Mouse (Mus musculus) gastrocnemius, postnatal 14 days (tissue): ENCODE data around the gene Abca7. TPM values are rescaled to one million over a fixed set of nuclear protein-coding genes. Genes with fewer than 3 reads are reported as not detected.
A peak's percentile ranks its signal among the peaks of the same experiment; 100 is the strongest.
"Not testable (repeated sequence)": the region's sequence is repeated elsewhere in the genome, so short reads cannot be mapped to it uniquely, and the experiment has no call there.

ENCODE experiments used
- DNase-seq: peaks from one replicate; pipeline ENCODE4 v3.0.0; 2021; ENCODE audit warnings: mixed read lengths
- intact Hi-C: fragments of 180-260 bp; cut with DNase I; formaldehyde crosslinking; loops from one replicate; pipeline ENCODE4 v1.15.1; 2025; ENCODE audit warnings: low total_unique reads
- total RNA-seq, 2 experiments: library from RNA; stranded (reverse); gene quantifications; 2 replicates each; pipeline ENCODE4 v1.2.3; 2021

Abca7 gene
- total RNA-seq, 2 experiments from 2014 or later = 4.2 TPM

DNA sequence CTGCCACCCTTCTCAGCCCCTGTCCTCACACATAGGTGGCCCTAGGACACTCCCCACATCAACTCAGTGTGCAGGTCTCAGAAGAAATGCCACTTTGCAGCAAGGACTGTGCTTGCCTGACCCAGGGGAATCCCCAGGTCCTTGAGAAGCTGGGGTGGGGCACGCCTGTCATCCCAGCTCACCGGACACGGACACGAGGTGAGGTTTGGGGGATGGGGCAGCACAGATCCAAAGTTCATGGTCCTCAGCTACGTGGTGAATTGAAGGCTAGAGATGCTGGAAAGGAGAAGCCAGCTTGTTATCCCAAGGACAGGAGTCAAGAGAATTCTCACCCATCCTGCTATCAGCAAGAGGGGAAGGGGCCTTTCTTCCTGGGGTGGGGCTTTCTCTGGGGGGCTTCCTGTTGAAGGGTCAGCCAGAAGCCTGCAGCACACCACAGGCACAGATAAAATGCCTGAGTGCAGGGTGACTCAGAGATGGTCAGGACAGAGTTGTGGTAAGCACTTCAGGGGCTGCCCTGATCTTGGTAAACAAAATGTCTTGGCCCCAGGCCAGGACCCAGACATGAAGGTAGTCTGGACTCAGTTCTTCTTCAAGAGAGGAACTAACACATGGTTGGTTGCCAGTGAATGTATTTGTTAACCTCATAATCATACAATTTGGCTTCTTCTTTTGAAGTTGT, 36.6 kb downstream of the Abca7 start:
- intact Hi-C loops = no loop called here

DNA sequence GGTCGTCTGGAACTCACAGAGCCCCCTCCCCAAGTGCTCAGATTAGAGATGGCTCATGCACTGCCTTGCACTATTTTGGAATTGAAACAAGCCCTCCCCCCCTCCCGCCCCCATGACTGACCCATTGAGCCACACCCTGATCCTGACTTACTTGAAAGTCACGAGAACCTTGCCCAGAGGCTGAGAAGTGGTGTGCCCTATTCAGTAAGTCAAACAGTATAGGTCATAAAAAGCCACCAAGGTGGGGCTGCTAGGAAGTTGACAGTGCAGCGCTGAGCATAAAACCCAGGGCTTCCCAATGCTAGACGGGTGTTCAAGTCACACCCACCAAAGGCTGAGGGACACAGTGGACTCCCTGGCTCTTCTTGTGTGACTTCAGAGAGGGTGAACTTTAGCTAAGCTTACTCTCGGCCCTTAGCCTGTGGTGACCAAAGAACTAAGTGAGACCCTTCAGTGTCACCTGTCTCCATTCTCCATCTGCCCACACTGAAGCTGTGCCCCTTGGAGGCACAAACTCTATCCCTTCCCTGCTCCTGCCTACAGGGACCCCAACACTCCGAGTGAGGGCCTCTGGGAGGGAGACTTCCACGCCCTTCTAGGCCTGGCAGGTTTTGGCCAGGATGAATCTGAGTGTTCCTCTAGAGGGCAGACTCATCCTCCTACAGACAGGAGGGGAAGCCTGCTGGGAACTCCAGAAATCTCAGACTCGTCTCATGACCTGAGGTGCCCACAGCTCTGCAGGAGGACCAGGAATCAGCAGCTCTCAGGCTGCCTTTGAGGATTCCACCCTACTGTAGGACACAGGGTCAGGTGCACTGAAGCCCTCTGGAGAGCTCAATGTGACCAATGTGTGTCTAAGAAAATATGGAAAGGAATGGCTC, 37.5 kb downstream of the Abca7 start:
- DNase-seq = no peak
- intact Hi-C loops = no loop called here

More for the DNA sequence above, 36.6 kb downstream of the Abca7 start:
- no peak for DNase-seq

DNA sequence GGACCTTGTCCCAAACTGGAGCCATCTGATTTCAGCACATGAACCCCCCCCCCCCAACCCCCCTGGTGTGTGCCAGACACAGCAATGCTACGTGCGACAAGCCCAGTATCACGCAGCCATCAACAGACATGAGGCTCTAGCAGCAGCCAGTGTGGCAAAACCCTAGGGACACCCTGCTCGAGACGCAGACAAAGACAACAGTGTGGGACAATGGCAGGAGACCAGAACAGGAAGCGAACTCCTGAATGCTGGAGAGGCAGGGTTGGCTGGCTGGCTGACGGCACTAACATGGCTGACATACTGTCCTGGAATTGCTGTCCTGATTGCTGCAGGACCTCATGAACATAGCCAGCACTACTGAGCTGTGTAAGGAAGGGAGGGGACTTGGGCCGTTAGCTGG, 38.9 kb downstream of the Abca7 start:
- no peak for DNase-seq
- intact Hi-C loops = loop anchor here (5.0 kb wide), 1 partner anchor 43 kb away; no protein-coding TSS in a partner anchor

DNA sequence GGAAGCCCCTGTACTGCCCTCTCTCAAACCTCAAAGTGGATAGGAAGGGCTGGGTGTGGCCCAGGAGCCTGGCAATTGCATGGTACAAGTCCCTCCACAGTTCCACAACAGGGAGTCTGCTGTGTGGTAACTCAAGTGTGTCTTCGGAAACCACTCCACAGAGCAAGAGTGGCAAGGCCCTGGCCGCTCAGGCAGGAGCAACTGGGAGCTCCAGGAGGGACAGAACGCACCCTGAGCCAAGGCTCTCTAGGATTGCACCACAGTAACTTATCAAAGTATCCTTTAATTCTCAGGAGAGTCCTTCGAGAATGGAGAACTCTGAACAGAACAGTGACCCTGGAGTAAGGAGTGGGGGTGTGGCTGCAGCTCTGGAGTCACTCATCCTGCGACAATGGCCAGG, 39.4 kb downstream of the Abca7 start:
- intact Hi-C loops = loop anchor here (5.0 kb wide), 1 partner anchor 43 kb away; no protein-coding TSS in a partner anchor
- DNase-seq = no peak

DNA sequence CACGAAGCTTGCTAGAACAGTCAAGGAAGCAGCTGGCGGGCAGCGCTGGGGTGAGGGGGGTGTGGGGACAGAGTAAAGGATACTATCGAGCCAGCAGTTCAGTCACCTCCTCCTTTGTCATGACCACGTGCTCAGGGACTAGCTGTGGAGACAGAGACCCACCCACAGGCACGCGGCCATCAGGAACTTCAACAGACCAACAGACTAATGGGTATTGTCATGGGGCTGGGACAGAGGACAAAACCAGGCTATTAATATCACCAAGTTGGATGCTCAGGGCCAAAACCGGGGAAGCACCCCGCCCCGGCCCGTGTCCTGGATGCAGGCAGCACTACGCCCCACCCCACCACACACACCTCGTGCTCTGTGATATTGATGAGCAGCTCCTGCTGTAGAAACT, 40.5 kb downstream of the Abca7 start:
- no peak for DNase-seq
- intact Hi-C loops = loop anchor here (5.0 kb wide), 1 partner anchor 45 kb away; no protein-coding TSS in a partner anchor

DNA sequence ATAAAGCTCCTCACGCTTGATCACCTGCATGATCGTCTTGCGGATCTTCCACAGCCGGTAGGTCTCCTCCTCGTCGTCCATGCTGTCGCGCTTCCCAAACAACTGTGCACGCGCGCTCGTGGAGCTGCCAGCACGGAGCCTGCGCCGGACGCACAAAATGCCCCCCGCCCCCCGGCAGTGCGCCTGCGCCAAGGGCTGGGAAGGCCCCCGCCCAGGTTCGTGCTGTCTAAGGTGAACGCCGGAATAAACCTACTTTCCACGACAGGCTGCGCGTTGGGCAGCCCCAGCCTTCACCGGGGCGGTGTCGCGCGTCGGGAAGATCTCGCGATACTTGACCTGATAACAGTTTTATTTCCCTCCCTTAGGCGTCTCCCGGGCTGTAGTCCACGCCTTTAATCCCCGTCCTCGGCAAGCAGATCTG, 43.3 kb downstream of the Abca7 start, which contains the start of gene Polr2e:
Polr2e (minus strand) TSS at position 237 of the 421 bp plus-strand sequence.
- DNase-seq = peak; percentile 96
- intact Hi-C loops = loop anchor here (5.0 kb wide), 1 partner anchor 47 kb away; no protein-coding TSS in a partner anchor

DNA sequence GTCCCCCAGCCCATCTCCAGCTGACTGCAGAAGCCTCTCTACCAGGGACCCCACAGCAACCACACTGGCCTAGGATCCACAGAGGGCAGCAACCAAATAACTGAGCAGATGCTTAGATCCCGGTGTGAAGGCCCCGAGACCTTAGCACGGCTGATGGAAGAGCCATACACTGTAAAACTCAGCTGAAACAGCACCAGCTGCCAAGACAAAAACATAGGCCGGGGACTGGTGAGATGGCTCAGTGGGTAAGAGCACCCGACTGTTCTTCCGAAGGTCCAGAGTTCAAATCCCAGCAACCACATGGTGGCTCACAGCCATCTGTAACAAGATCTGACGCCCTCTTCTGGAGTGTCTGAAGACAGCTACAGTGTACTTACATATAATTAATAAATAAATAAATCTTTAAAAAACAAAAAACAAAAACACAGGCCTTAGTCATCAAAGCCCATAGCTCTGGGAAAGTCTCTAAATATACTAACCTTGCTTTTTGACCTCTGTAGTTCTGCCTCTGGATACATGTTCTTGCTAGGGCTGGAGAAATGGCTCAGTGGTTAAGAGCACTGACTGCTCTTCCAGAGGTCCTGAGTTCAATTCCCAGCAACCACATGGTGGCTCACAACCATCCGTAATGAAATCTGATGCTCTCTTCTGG, 45.2 kb downstream of the Abca7 start:
- intact Hi-C loops = loop anchor here (5.0 kb wide), 1 partner anchor 71 kb away; no protein-coding TSS in a partner anchor
- not testable (repeated sequence) for DNase-seq

DNA sequence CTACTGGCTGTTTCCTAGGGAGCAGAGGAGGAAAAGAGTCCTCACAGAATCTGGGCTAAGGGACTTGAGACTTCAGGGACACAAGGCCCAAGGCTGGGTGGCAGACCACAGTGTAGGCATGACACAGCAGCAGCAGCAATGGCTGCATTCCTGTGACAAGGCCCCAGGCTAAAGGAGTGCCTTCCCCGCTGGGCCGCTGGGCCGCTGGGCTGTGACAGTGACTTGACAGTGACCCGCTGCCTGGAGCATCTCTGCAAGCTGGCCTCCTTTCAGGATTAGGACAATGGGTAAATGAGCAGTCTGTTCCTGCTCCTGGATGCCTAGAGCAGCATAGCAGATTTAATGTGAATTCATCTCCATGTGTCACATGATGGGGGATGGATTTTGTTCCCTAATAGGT, 47.8 kb downstream of the Abca7 start:
- DNase-seq = no peak
- intact Hi-C loops = loop anchor here (5.0 kb wide), 1 partner anchor 68 kb away; no protein-coding TSS in a partner anchor

DNA sequence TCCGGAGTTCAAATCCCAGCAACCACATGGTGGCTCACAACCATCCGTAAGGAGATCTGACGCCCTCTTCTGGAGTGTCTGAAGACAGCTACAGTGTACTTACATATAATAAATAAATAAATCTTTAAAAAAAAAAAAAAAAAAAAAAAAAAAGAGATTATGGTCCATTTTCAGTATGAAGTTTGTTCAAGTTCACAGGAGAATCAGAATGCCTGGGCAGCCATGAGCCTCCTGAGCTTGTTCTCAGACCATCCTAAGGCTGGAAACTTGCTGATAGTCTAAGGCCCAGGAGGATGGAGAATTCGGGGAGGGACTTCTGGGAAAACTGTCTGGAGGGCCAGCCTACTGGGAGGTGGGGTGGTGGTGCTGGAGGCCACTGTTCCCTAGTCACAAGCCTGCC, 49.1 kb downstream of the Abca7 start:
- DNase-seq, intact Hi-C loops: not testable (repeated sequence)

DNA sequence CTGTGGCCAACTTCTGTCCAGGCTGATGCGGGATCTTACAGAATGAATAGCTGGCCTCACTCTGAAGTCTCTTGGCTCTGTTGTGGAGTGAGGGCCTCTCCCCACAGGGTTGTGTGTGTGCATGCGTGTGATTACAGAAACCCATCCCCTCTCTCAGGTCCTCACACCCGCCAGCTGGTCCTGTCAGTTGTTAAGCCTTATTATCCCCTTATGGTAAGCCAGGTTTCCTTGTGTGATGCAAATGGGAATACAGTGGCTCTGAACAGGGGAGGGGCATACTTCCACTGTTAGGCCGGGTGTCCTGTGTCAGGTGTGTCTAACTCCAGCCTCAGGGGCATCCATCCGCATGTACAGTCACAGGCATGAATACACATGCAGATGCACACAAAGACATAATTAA, 49.5 kb downstream of the Abca7 start:
- intact Hi-C loops = no loop called here
- no peak for DNase-seq

DNA sequence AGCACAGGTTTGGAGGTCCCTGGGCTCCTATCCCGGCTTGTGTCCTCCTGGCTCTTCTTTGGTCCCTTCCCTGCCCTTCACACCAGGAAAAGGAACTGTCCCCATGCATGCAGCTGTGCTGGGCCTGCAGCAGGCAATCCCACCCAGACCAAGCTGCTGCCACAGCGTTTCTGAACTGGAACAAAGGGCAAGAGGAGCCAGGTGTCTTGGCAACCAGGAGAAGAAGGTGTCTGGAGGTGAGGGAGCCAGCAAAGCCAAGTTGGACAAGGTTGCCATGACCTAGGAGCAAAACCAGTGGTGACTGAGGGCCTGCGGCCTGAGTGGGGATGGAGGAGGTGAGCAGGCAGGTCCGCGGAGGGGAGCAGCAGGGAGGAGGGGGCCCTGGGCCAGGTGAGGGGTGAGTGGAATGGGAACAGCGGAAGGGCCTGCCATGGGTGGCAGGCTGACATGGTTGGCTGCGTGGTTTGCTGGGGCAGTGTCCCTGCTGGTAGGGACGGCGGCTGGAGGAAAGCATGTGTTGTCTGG, 50.8 kb downstream of the Abca7 start, which contains the start of gene Gpx4:
Gpx4 (plus strand) TSS at position 126 of the 525 bp plus-strand sequence.
- intact Hi-C loops = no loop called here
- DNase-seq = no peak

DNA sequence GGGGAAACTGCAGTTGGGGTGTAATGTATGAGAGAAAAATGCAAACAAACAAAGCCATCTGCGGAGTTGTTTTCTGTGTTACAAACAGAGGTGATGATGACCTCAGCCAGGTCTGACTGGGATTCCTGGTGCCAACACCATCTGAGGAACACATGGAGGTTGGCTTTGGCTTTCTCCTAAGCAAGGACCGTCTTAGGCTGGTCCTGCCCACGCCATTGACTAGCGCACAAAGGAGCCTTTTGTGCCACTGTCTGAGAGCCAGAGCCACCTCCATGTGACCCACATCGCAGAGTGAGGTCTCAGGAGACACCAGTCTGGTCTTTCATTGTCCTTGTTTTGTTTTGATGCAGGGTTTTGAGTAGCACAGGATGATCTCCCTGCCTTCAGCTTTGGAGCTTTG, 52.1 kb downstream of the Abca7 start:
- no peak for DNase-seq
- intact Hi-C loops = no loop called here

DNA sequence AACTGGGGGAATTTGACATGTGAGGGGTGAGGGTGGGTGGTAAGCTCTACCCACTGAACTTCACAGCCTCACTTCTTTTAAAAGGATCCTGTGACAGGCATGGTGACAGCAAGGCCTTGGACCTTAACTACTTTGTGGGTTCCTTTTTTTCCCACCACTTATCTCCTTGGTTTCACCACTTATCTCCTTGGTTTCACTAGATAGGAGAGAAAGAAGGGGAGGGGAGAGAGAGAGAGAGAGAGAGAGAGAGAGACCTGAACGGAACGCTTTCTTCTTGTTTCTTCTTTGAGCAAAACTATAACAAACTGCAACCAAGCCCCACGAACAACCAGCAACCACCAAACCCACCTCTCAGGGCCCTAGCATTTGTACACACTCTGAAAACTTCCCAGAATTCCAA, 52.5 kb downstream of the Abca7 start:
- intact Hi-C loops = no loop called here
- no peak for DNase-seq

DNA sequence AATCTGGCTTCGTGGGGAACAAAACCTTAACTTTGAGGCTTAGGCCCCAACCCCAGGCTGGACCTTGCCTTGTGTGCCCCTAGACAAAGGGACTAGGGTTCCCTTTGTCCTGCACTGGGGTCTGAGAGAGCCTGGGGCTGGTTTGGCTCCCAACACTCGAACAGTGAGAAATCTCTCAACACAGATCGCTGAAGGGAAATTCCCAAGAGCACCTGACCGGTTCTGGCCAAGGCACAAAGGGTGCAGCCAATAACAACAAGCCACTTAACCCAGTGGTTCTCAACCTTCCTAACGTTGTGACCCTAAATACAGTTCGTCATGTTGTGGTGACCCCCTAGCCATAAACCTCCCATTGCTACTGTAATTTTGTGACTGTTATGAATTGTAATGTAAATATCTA, 54.0 kb downstream of the Abca7 start:
- no peak for DNase-seq
- intact Hi-C loops = no loop called here

DNA sequence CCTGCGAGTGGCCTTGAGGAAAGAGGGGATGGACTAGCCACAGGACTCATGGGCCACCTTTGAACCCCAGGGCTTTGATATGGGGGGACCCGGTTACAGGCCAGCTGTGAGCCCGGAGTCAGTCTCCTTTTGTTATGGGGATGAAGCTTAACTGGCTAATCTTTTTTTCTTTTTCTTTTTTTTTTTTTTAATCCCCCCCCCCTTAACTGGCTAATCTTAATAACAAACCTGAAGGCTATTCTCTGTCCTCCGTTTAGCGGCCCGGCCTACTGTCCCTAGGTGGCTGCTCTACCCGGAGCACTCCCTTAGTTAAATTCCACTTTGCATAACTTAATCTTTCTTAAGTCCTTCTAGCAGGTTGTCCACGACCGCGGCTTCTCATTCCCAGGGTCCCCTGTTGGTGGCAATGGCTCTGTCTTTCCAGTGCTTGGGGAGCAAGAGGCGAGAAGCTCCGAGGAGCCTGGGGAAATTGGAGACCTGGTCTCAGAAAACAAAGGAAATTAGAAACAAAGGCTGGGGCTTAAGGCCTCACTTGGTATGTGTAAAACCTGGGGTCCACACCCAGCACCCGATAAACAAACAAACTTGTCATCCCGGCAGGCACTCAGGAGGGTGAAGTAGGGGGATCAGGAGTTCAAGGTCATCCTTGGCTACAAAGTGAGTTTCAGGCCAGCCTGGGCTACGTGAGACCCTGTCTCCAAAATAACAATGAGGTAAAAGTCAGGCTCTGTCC, 54.8 kb downstream of the Abca7 start:
- intact Hi-C loops = no loop called here

DNA sequence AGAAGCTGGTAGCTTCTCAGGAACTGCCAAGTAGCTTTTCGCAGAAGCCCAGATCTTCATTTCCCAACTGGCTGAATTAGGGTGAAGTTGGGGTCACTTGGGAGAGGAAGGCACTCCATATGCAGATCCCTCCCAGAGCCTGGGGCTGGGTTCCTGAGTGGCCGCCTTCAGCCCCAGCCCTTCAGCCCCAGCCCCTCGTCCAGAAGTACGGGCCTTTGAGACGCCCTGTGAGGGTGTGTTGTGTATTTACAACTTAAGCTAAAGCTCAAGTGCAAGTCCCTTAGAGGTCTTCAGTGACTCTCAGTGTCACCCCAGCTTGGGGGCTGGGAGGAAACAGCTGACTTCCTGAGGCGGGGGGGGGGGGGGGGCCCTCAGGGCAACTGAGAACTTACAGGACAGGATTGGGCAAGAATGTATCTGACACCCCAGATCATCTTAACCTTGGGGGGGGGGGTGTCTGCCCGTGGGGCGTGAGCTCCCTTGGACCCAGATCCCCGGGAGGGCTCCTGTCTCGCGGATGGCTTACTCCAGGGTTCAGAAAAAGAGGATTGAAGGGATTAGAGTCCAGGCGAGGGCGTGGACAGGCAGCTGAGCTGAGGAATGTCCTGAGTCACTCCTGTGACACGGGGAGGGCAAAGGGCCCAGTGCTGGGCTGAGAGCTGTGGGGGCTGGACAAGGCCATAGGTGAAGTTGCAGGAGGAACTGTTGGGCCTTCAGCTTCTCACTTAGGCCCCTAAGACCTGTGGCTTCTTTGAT, 55.5 kb downstream of the Abca7 start:
- intact Hi-C loops = no loop called here

More for the DNA sequence above, 54.8 kb downstream of the Abca7 start:
- no peak for DNase-seq

DNA sequence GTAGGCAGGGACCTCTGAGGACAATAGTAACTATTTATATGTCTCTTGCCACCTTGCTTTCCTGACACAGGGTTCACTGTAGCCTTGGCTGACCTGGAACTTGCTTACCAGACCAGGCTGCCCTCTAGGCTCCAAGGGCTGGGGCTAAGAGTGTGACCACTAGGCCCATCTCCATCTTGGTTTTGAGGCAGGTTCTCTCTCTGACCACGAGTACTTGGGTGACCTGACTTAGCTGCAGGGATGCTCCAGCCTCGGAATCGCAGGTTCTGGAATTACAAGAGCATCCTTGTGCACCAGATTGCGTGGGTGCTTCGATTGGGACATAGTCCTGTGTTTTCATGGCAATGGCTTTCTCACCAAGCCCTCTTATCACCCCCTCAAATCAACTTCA, 56.1 kb downstream of the Abca7 start:
- DNase-seq = no peak
- intact Hi-C loops = no loop called here

More for the DNA sequence above, 55.5 kb downstream of the Abca7 start:
- peak; percentile 69 for DNase-seq

DNA sequence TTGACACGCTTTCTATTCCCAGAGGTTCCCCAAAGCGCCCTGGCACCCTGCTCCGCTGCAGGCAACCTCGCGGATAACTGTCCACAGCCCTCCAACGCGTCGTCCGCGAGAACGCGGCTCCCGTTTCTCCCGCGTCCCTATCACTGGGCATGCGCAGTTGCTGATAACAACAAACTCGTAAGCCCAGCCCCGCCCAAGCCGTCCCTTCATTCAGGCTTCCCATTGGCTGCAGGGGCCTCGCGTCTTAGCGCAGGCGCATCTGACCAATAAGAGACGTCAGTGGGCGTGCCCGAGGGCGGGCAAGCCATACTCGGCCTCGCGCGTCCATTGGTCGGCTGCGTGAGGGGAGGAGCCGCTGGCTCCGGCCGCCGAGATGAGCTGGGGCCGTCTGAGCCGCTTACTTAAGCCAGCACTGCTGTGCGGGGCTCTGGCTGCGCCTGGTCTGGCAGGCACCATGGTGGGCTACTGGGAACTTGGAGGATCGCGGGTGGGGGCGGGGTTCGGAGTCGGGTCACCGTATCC, 57.0 kb downstream of the Abca7 start:
- DNase-seq = peak; percentile 100
- intact Hi-C loops = no loop called here
